Mouse (Mus musculus) inflammation-experienced regulatory T-cells, adult 6 months (primary cell): ENCODE data around the gene Rwdd3. TPM values are rescaled to one million over a fixed set of nuclear protein-coding genes. Genes with fewer than 3 reads are reported as not detected.
A peak's percentile ranks its signal among the peaks of the same experiment; 100 is the strongest.

ENCODE experiments used
- ATAC-seq: one replicate; pipeline ENCODE4 v1.8.0; 2017
- polyA plus RNA-seq, 3 experiments: library from polyadenylated mRNA; unstranded; fragments of 100-300 nt; shearing (Covaris generic); gene quantifications; one replicate each; pipeline ENCODE4 v1.2.1; 2017

Rwdd3 gene
- polyA plus RNA-seq: 10 to 100 TPM in 1 of 3 experiments, 1 to 10 TPM in 2; 1.5 to 11.0 (median 9.7) TPM

- peak; percentile 96 for ATAC-seq
These were observed at the start of gene Rwdd3 for GRCm38 (mm10) chr3:121171243-121171871. TSS of gene Rwdd3 (minus strand) at chr3:121171695.

- ATAC-seq: no peak
These were observed 45.5 kb upstream of the Rwdd3 start for GRCm38 (mm10) chr3:121217011-121217410.

- no peak for ATAC-seq
These were observed 42.0 kb upstream of the Rwdd3 start for GRCm38 (mm10) chr3:121213501-121213900.

- no peak for ATAC-seq
These were observed 40.7 kb upstream of the Rwdd3 start for GRCm38 (mm10) chr3:121212156-121212555.

- no peak for ATAC-seq
These were observed 37.5 kb upstream of the Rwdd3 start for GRCm38 (mm10) chr3:121208994-121209393.

- ATAC-seq: no peak
These were observed 34.8 kb upstream of the Rwdd3 start for GRCm38 (mm10) chr3:121206202-121206882.

- ATAC-seq: no peak
These were observed 31.1 kb upstream of the Rwdd3 start for GRCm38 (mm10) chr3:121202638-121203037.

- ATAC-seq: no peak
These were observed 29.7 kb upstream of the Rwdd3 start for GRCm38 (mm10) chr3:121201012-121201747.

GRCm38 (mm10) chr3:121189199-121189598 lies 17.7 kb upstream of the Rwdd3 start:
- ATAC-seq: no peak

GRCm38 (mm10) chr3:121187510-121187909 lies 16.0 kb upstream of the Rwdd3 start:
- ATAC-seq: no peak

GRCm38 (mm10) chr3:121186925-121187324 lies 15.4 kb upstream of the Rwdd3 start:
- no peak for ATAC-seq

- ATAC-seq: no peak
These were observed 13.7 kb upstream of the Rwdd3 start for GRCm38 (mm10) chr3:121185197-121185596.

- ATAC-seq: no peak
These were observed 4.5 kb upstream of the Rwdd3 start for GRCm38 (mm10) chr3:121176011-121176410.

GRCm38 (mm10) chr3:121174248-121174945 lies 2.9 kb upstream of the Rwdd3 start:
- ATAC-seq: no peak

- ATAC-seq: no peak
These were observed 1.2 kb upstream of the Rwdd3 start for GRCm38 (mm10) chr3:121172718-121173117.

- ATAC-seq: no peak
These were observed 374 bp upstream of the Rwdd3 start for GRCm38 (mm10) chr3:121171872-121172265.

- ATAC-seq: no peak
These were observed 864 bp downstream of the Rwdd3 start for GRCm38 (mm10) chr3:121170631-121171030.

GRCm38 (mm10) chr3:121169092-121169942 lies 2.2 kb downstream of the Rwdd3 start:
- ATAC-seq: no peak

GRCm38 (mm10) chr3:121168581-121168980 lies 2.9 kb downstream of the Rwdd3 start:
- no peak for ATAC-seq

GRCm38 (mm10) chr3:121163271-121163819 lies 8.2 kb downstream of the Rwdd3 start:
- peak; percentile 79 for ATAC-seq

GRCm38 (mm10) chr3:121161661-121162060 lies 9.8 kb downstream of the Rwdd3 start:
- no peak for ATAC-seq

GRCm38 (mm10) chr3:121160424-121160823 lies 11.1 kb downstream of the Rwdd3 start:
- no peak for ATAC-seq
